Mouse (Mus musculus): Measurements from ENCODE around the gene Rnf183. TPM values are rescaled to one million over a fixed set of nuclear protein-coding genes. Genes with fewer than 3 reads are reported as not detected.
A peak's percentile ranks its signal among the peaks of the same experiment; 100 is the strongest.

Gene Rnf183
- polyA plus RNA-seq, 2 experiments, result not detected

DNA sequence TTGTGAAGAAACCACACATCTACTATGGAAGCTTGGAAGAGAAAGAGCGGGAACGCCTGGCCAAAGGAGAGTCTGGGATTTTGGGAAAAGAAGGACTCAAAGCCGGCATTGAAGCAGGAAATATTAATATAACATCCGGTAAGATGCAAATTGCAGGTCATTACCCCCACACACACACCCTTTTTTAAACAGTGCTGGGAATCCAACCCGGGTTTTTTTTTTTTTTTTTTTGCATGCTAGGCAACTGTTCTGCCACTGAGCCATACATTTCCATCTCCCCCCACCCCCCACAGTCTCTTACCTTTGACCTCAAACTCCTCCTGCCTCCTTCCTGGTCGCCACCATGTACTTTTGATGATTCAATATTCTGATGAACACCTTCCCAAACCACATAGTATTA is 25.4 kb downstream of the Rnf183 start:
- Histone ChIP-seq H3K27ac (peak overlapping the region; percentile 79), H3K27me3 (ENCODE audit: control insufficient read depth, insufficient read depth, low read length) (no peaks in the 10 kb centered on the region), H3K9me3 (ENCODE audit: control insufficient read depth, low read length) (no peaks in the 10 kb centered on the region), H3K9ac (replicated peaks) (peak overlapping the region; percentile 87), H3K4me2 (ENCODE audit: low read depth) (peak overlapping the region; percentile 90), H3K4me3 (ENCODE audit: insufficient read depth in 1 of 2, low read depth in 2 of 2, low read length in 2 of 2) (peak overlapping the region; percentile 77 to 88), H3K36me3 (replicated peaks; ENCODE audit: control insufficient read depth, insufficient read depth, low read depth) (peaks cover 28% of the 10 kb centered on the region), H3K4me1 (replicated peaks; ENCODE audit: control insufficient read depth in 2 of 2, insufficient read depth in 2 of 2, low read length in 1 of 2) (peaks cover 7% of the 10 kb centered on the region in 2 experiments)
- TF ChIP-seq EP300 (IDR thresholded peaks at IDR 0.05; ENCODE audit: low read depth), result no peak
- no peak for TF ChIP-seq CTCF (IDR thresholded peaks at IDR 0.05; ENCODE audit: low read depth)
- DNase-seq (ENCODE audit: low read depth in 3 of 3, low spot score in 3 of 3) (no peak), ATAC-seq (ENCODE audit: insufficient read depth) (no peak)
- 19% methylated on average over 6 of the region's 6 CpGs for WGBS (ENCODE audit: insufficient replicate concordance)

DNA sequence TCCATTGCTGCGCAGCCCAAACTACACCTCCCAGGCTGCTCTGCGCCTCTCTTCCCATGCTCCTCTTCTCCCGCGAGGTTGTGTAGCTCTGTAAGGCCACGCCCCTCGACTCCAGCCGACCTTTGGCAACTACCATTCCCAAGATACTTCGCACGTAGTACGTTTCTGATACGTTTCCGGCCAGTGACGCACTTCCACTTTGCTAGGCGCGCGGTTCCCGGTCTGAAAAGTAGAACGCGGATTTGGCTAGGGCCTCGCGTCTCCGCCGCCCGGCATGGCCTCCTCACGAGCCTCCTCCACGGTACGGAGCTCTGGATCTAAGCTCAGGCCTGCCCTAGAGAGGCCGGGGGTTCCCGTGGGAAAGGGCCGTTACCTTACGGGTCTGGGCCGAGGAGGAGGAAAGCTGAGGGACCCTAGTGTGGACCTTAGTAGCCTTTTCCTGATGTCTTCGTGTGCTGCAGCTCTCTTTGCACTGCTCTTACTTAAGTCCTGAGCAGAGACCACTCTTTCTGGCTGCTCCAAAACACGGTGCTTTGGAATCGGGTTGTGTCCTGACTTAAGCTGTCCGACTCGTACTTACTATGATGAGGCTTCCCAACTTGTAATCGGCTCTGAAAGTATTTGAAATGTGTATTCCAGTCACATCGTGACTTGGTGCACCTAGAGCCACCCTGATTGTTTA is 26.3 kb downstream of the Rnf183 start, which contains the start of the genes Cdc26 and Prpf4:
TSS of gene Cdc26 (minus strand) at position 42 of the 682 bp plus-strand sequence.
TSS of gene Prpf4 (plus strand) at position 197 of the 682 bp plus-strand sequence.
- peak within 1 kb of the TSS; percentile 89 for H3K27ac ChIP-seq
- peaks cover 7% of the 10 kb centered on the region in 2 experiments for H3K4me1 ChIP-seq (replicated peaks; ENCODE audit: control insufficient read depth in 2 of 2, insufficient read depth in 2 of 2, low read length in 1 of 2)
- H3K36me3 ChIP-seq (replicated peaks; ENCODE audit: control insufficient read depth, insufficient read depth, low read depth), result peaks cover 21% of the 10 kb centered on the region
- H3K9me3 ChIP-seq (ENCODE audit: control insufficient read depth, low read length), result no peaks in the 10 kb centered on the region
- TF ChIP-seq EP300 (IDR thresholded peaks at IDR 0.05; ENCODE audit: low read depth) (peak; percentile 47; the same call in 1 of the 2 replicates), CTCF (IDR thresholded peaks at IDR 0.05; ENCODE audit: low read depth) (no peak)
- WGBS (ENCODE audit: insufficient replicate concordance), result under 1% methylated on average over 39 of the region's 39 CpGs
- H3K4me2 ChIP-seq (ENCODE audit: low read depth), result peak within 1 kb of the TSS; percentile 90
- DNase-seq (ENCODE audit: low read depth in 3 of 3, low spot score in 3 of 3) (peak; percentile 99 to 100 (median 99)), ATAC-seq (ENCODE audit: insufficient read depth) (peak; percentile 98)
- peak within 1 kb of the TSS; percentile 93 for H3K9ac ChIP-seq (replicated peaks)
- H3K4me3 ChIP-seq (ENCODE audit: insufficient read depth in 1 of 2, low read depth in 2 of 2, low read length in 2 of 2), result peak within 1 kb of the TSS; percentile 77 to 94
- no peaks in the 10 kb centered on the region for H3K27me3 ChIP-seq (ENCODE audit: control insufficient read depth, insufficient read depth, low read length)

DNA sequence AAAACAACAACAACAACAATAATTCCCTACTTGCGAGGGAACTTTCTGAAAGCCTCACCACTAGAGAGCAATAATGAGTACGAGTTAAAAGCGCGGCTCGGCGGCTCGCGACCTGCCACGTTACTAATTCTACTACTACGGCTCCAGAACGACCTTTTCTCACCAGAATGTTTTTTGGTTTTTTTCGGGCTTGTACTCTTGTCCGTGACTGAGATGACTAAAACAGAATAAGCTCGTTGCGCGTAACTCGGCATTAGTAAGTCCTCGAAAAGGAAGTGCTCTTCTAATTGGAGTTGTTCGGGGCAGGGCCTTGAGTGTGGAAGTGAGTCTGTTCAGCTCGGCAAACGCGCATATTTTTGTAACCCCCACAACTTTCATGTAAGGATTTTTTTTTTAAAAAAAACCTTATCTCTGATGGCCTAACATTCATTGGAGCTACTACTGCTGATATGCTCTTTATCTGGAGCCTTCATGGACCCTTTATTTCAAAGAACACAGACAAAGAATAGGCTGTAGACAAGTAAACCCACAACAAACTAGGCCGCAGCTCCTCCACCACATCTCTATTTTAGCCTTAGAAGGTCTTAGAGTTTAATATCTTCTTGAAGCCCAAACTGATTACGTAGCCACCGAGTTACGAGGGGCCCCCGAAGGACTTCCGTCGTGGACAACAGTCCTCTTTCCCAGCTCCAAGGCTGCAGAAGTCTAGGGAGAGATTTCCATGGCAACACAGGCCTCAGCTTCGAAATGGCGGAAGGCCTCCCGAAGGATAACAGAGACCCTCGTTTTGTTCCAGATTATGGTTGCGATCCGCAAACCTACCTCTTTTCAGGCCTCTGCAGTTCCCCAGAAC is 27.1 kb downstream of the Rnf183 start:
- peak; percentile 48 to 60 (median 57) for DNase-seq (ENCODE audit: low read depth in 3 of 3, low spot score in 3 of 3)

DNA sequence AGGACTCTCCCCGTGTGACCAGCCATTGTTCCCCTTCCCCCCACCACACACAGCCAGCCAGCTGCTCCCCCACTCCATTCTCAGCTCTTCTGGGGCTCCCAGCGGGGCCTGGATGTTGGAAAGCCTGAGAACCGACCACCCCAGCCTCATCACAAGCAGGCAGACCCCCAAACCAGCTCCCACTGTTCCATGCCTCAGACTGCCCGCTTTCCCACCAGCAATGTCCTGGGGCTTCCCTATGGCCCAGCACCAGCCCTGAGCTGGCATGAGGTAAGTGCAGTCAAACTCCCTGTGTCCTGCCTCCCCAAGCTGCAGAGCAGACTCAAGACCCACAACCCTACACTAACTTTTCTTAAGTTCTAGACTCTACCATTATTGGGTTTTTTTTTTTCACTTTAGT is 28.9 kb downstream of the Rnf183 start:
- no peak for TF ChIP-seq EP300 (IDR thresholded peaks at IDR 0.05; ENCODE audit: low read depth)
- TF ChIP-seq CTCF (IDR thresholded peaks at IDR 0.05; ENCODE audit: low read depth), result no peak
- peaks cover 7% of the 10 kb centered on the region in 2 experiments for H3K4me1 ChIP-seq (replicated peaks; ENCODE audit: control insufficient read depth in 2 of 2, insufficient read depth in 2 of 2, low read length in 1 of 2)
- H3K9ac ChIP-seq (replicated peaks), result no peak overlapping the region
- H3K4me2 ChIP-seq (ENCODE audit: low read depth), result no peak overlapping the region
- H3K36me3 ChIP-seq (replicated peaks; ENCODE audit: control insufficient read depth, insufficient read depth, low read depth), result peaks cover 16% of the 10 kb centered on the region
- no peak overlapping the region for H3K27ac ChIP-seq
- ATAC-seq (ENCODE audit: insufficient read depth), result no peak
- no peak for DNase-seq (ENCODE audit: low read depth in 3 of 3, low spot score in 3 of 3)
- 70% methylated on average over 4 of the region's 4 CpGs for WGBS (ENCODE audit: insufficient replicate concordance)
- no peaks in the 10 kb centered on the region for H3K27me3 ChIP-seq (ENCODE audit: control insufficient read depth, insufficient read depth, low read length)
- no peaks in the 10 kb centered on the region for H3K9me3 ChIP-seq (ENCODE audit: control insufficient read depth, low read length)
- no peak overlapping the region for H3K4me3 ChIP-seq (ENCODE audit: insufficient read depth in 1 of 2, low read depth in 2 of 2, low read length in 2 of 2)

More for the DNA sequence above, 27.1 kb downstream of the Rnf183 start:
- peak overlapping the region; percentile 93 for H3K9ac ChIP-seq (replicated peaks)
- no peaks in the 10 kb centered on the region for H3K9me3 ChIP-seq (ENCODE audit: control insufficient read depth, low read length)
- WGBS (ENCODE audit: insufficient replicate concordance), result under 1% methylated on average over 35 of the region's 35 CpGs
- peak; percentile 36; the same call in 1 of the 2 replicates for TF ChIP-seq EP300 (IDR thresholded peaks at IDR 0.05; ENCODE audit: low read depth)
- peak; percentile 77 for TF ChIP-seq CTCF (IDR thresholded peaks at IDR 0.05; ENCODE audit: low read depth)
- H3K27ac ChIP-seq, result peak overlapping the region; percentile 89
- H3K27me3 ChIP-seq (ENCODE audit: control insufficient read depth, insufficient read depth, low read length), result no peaks in the 10 kb centered on the region
- peak overlapping the region; percentile 65 for H3K4me2 ChIP-seq (ENCODE audit: low read depth)
- peaks cover 7% of the 10 kb centered on the region in 2 experiments for H3K4me1 ChIP-seq (replicated peaks; ENCODE audit: control insufficient read depth in 2 of 2, insufficient read depth in 2 of 2, low read length in 1 of 2)
- peak; percentile 55 for ATAC-seq (ENCODE audit: insufficient read depth)
- H3K36me3 ChIP-seq (replicated peaks; ENCODE audit: control insufficient read depth, insufficient read depth, low read depth), result peaks cover 17% of the 10 kb centered on the region
- peak overlapping the region; percentile 77 to 94 for H3K4me3 ChIP-seq (ENCODE audit: insufficient read depth in 1 of 2, low read depth in 2 of 2, low read length in 2 of 2)
